Mouse (Mus musculus) E14TG2a.4 (cell line): Measurements from ENCODE around the gene Cmss1.

ENCODE experiments used
- H3K27me3 ChIP-seq: 2 replicates; pipeline ENCODE4 v1.6.1; 2014; ENCODE audit warnings: low read length, control low read depth; ENCODE audit not compliant: insufficient read depth
- H3K36me3 ChIP-seq: 2 replicates; pipeline ENCODE4 v1.6.1; 2014; ENCODE audit warnings: low read length, control low read depth; ENCODE audit not compliant: insufficient read depth
- H3K4me1 ChIP-seq: replicated peaks from 2 replicates; pipeline ENCODE4 v1.6.1; 2014; ENCODE audit warnings: low read depth, low read length, control low read depth
- H3K4me3 ChIP-seq: replicated peaks from 2 replicates; pipeline ENCODE4 v1.5.1; 2014; ENCODE audit warnings: mild to moderate bottlenecking, low read length
- H3K9me3 ChIP-seq: 2 replicates; pipeline ENCODE4 v1.6.1; 2014; ENCODE audit warnings: low read length, control low read depth
- CTCF ChIP-seq: conservative IDR thresholded peaks from 2 replicates; pipeline ENCODE4 v1.5.1; 2014; ENCODE audit warnings: low read length
- NANOG ChIP-seq: IDR thresholded peaks from 2 replicates; pipeline ENCODE4 v1.6.1; 2014; ENCODE audit warnings: borderline replicate concordance, low read length, mixed read lengths
- POU5F1 ChIP-seq: IDR thresholded peaks from 2 replicates; pipeline ENCODE4 v1.6.1; 2014; ENCODE audit warnings: low read length, borderline replicate concordance

The Cmss1 gene

DNA sequence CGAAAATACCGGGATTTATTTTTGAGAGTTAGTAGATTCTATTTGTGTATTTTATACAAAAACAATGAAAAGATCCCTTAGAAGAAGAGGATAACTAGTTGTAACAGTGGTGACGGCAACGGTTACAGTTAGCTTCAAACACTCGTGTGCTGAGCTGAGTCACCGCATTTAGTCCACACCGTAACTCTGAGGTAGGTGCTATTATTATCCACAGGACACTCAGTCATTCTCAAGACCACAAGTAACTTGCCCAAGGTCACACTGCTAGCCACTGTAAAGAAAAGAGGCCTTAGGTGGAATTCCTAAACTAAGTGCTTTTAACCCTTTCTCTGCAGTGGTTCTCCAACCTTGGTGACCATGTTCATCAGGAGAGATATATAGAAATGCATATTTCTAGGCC is 79.8 kb downstream of the Cmss1 start:
- no peak overlapping the region for H3K4me3 ChIP-seq
- H3K27me3 ChIP-seq = no peaks in the 10 kb centered on the region
- no peak for TF ChIP-seq NANOG
- no peak for TF ChIP-seq POU5F1
- TF ChIP-seq CTCF = no peak
- no peaks in the 10 kb centered on the region for H3K9me3 ChIP-seq
- H3K36me3 ChIP-seq = no peaks in the 10 kb centered on the region
- no peaks in the 10 kb centered on the region for H3K4me1 ChIP-seq

DNA sequence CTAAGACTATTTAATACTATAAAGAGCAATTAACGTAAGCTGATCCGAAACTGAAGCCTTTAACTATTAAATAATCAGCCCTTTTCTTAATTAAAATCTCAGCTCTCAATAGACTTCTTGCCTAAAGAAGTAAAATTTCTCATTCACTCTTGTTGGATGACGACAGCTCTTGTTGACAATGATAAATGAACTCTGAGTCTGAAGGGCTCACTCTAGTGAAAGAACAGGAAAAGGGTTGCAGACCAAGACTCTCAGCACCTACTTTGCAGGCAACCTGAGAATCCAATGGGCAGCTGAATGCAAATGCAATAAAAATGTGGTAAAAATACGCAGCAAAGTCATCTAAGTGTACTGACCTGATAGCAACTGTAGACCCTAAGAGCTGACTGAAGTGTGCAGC is 81.2 kb downstream of the Cmss1 start:
- H3K4me1 ChIP-seq = no peaks in the 10 kb centered on the region
- no peaks in the 10 kb centered on the region for H3K9me3 ChIP-seq
- H3K36me3 ChIP-seq = no peaks in the 10 kb centered on the region
- no peaks in the 10 kb centered on the region for H3K27me3 ChIP-seq
- no peak for TF ChIP-seq POU5F1
- no peak for TF ChIP-seq NANOG
- no peak for TF ChIP-seq CTCF
- H3K4me3 ChIP-seq = no peak overlapping the region

DNA sequence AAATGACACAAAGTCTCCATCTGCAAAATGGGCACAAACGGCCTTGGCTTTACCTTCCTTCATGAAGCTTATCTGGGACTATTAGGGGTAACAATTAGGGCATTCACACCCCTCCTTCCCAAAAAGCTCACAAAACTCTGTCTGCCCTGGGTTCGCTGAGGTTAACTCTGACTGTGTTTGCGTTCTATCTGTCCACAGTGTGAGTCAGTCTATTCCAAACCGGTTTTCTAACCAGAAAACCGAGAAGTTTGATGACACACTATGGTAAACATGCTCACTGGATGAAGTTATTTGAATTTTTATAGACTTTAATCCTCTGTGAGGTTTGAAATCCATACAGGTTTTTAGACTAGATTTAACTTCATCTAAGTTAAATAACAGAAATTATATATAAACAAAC is 81.6 kb downstream of the Cmss1 start:
- no peak overlapping the region for H3K4me3 ChIP-seq
- no peak for TF ChIP-seq NANOG
- no peak for TF ChIP-seq CTCF
- no peak for TF ChIP-seq POU5F1
- H3K27me3 ChIP-seq = no peaks in the 10 kb centered on the region
- H3K4me1 ChIP-seq = no peaks in the 10 kb centered on the region
- H3K36me3 ChIP-seq = no peaks in the 10 kb centered on the region
- no peaks in the 10 kb centered on the region for H3K9me3 ChIP-seq

- H3K4me3 ChIP-seq = no peak overlapping the region
These were observed 91.0 kb downstream of the Cmss1 start for GRCm38 (mm10) chr16:57515636-57516035.

GRCm38 (mm10) chr16:57514371-57514770 is 92.3 kb downstream of the Cmss1 start:
- TF ChIP-seq NANOG (no peak), CTCF (no peak), POU5F1 (no peak)
- Histone ChIP-seq H3K9me3 (no peaks in the 10 kb centered on the region), H3K36me3 (no peaks in the 10 kb centered on the region), H3K4me3 (no peak overlapping the region), H3K4me1 (no peaks in the 10 kb centered on the region), H3K27me3 (no peaks in the 10 kb centered on the region)

More at GRCm38 (mm10) chr16:57515636-57516035, 91.0 kb downstream of the Cmss1 start:
- Histone ChIP-seq H3K4me1 (no peaks in the 10 kb centered on the region), H3K36me3 (no peaks in the 10 kb centered on the region), H3K9me3 (no peaks in the 10 kb centered on the region), H3K27me3 (no peaks in the 10 kb centered on the region)
- TF ChIP-seq POU5F1 (no peak), CTCF (no peak), NANOG (no peak)

DNA sequence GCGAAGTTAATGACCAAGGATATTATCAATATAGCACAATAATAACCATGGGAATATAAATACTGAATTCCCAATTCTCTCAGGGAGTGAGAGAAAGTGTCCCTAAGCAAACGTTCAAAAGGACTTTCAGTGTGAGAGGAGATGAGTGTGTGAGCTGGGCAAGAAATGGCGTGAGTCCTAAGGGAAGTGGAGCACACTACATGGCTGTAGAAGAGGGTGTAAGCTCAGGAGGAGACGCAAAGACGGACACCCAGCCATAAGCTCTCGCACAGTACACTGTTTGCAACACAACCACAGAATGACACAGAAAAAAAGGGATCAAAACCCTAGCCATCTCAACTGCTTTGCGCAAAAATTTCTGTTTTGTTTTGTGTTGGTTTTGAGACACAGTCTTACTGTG is 93.1 kb downstream of the Cmss1 start:
- TF ChIP-seq POU5F1 (no peak), CTCF (no peak), NANOG (no peak)
- no peaks in the 10 kb centered on the region for H3K9me3 ChIP-seq
- H3K4me1 ChIP-seq = no peaks in the 10 kb centered on the region
- no peak overlapping the region for H3K4me3 ChIP-seq
- H3K27me3 ChIP-seq = no peaks in the 10 kb centered on the region
- H3K36me3 ChIP-seq = no peaks in the 10 kb centered on the region

DNA sequence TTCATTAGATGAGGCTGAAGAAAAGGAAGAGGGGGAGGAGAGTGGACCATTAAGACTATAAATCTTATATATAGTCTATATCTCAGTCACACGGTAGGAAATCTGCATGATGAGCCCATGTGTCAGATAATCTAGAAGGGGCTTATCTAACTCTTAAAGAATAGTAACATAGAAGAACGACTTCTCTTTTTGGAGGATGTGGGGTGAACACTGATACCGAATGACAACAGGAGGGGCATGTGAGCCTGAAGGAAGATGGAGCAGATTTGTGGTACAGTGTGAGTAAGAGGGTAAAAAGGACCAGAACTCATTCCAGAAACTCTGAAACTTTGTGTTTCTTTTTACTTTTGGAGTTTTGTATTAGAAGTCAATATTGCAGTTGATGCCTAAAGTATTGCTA is 97.6 kb downstream of the Cmss1 start:
- Histone ChIP-seq H3K36me3 (no peaks in the 10 kb centered on the region), H3K9me3 (no peaks in the 10 kb centered on the region), H3K27me3 (no peaks in the 10 kb centered on the region), H3K4me3 (no peak overlapping the region), H3K4me1 (no peaks in the 10 kb centered on the region)
- no peak for TF ChIP-seq CTCF
- TF ChIP-seq POU5F1 = no peak
- no peak for TF ChIP-seq NANOG

DNA sequence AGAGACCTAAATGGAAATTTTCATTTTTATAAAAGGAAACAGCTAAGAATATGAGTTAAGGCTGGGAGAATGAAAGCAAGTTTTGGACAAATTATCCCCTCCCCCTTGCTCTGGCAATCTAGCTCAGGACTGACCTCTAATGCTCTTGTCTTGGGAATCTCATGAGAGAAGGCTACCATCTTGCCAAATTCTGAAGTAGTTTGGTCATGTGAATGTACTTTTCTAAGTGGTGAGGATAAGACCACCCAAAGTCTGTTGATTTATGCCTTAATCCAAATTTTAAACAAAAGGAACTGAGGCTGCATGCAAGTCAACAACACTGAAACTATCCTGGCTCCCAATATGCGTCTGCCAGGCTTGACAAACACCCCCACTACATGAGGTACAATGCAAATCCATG is 98.3 kb downstream of the Cmss1 start:
- Histone ChIP-seq H3K4me3 (no peak overlapping the region), H3K9me3 (no peaks in the 10 kb centered on the region), H3K27me3 (no peaks in the 10 kb centered on the region), H3K4me1 (no peaks in the 10 kb centered on the region), H3K36me3 (no peaks in the 10 kb centered on the region)
- TF ChIP-seq NANOG (no peak), CTCF (no peak), POU5F1 (no peak)

- H3K4me1 ChIP-seq = no peaks in the 10 kb centered on the region
- H3K27me3 ChIP-seq = no peaks in the 10 kb centered on the region
- H3K36me3 ChIP-seq = no peaks in the 10 kb centered on the region
- no peak for TF ChIP-seq CTCF
- H3K4me3 ChIP-seq = no peak overlapping the region
- H3K9me3 ChIP-seq = no peaks in the 10 kb centered on the region
These were observed 100.5 kb downstream of the Cmss1 start for GRCm38 (mm10) chr16:57506133-57506532.
